Mouse (Mus musculus) cortical plate, adult 2 months (tissue): ENCODE data around the gene Nelfb.

Experiments
- CTCF ChIP-seq: fragments of 200-500 bp; IDR thresholded peaks from 2 replicates; pipeline ENCODE4 v1.5.1; 2011; ENCODE audit warnings: mild to moderate bottlenecking, control low read depth, low read length; ENCODE audit not compliant: insufficient read depth; ENCODE audit errors: extremely low read depth
- POLR2A ChIP-seq: fragments of 200-500 bp; IDR thresholded peaks from 2 replicates; pipeline ENCODE4 v1.6.1; 2011; ENCODE audit warnings: mild to moderate bottlenecking, low read length, control low read depth; ENCODE audit not compliant: insufficient read depth; ENCODE audit errors: extremely low read depth

- TF ChIP-seq POLR2A (no peak), CTCF (no peak)
Observed at GRCm38 (mm10) chr2:25227406-25227805, 16.1 kb upstream of the Nelfb start.
